Mouse (Mus musculus) MEL (cell line): ENCODE results near the gene Gjb2. TPM values are rescaled to one million over a fixed set of nuclear protein-coding genes. Genes with fewer than 3 reads are reported as not detected.

Experiments used
- DNase-seq: peaks from one replicate; pipeline ENCODE4 v3.0.0; 2011; ENCODE audit warnings: low read depth, low spot score
- H3K27ac ChIP-seq: 2 replicates; pipeline ENCODE4 v1.5.1; 2012; ENCODE audit warnings: low read depth, mild to moderate bottlenecking, control low read depth, low read length, moderate library complexity; ENCODE audit not compliant: control insufficient read depth
- H3K27me3 ChIP-seq, 2 experiments: fragments of 150-350 bp in 1 of 2; sonication (generic) in 1 of 2; 2 replicates each; pipeline ENCODE4 v1.6.1; 2012; ENCODE audit warnings: low read length in 2 of 2, mild to moderate bottlenecking in 2 of 2, improper control_type of control experiment in 1 of 2, moderate library complexity in 1 of 2; ENCODE audit not compliant: insufficient read depth in 2 of 2, control insufficient read depth in 1 of 2
- H3K36me3 ChIP-seq, 2 experiments: 2 replicates each; pipeline ENCODE4 v1.6.1; 2012 to 2014; ENCODE audit warnings: low read length in 2 of 2, improper control_type of control experiment in 1 of 2, inconsistent platforms in 1 of 2, mild to moderate bottlenecking in 1 of 2; ENCODE audit not compliant: insufficient read depth in 2 of 2, control insufficient read depth in 1 of 2
- H3K4me1 ChIP-seq, 2 experiments: fragments of 150-350 bp in 1 of 2; sonication (generic) in 1 of 2; 2 replicates each; pipeline ENCODE4 v1.6.1; 2012; ENCODE audit warnings: low read length in 2 of 2, improper control_type of control experiment in 1 of 2, mild to moderate bottlenecking in 1 of 2; ENCODE audit not compliant: insufficient read depth in 2 of 2, control insufficient read depth in 1 of 2
- H3K4me3 ChIP-seq, 2 experiments: fragments of 150-350 bp in 1 of 2; sonication (generic) in 1 of 2; 2 replicates each; pipeline ENCODE4 v1.5.1; 2012; ENCODE audit warnings: low read depth in 2 of 2, low read length in 2 of 2, mild to moderate bottlenecking in 2 of 2, moderate library complexity in 2 of 2, control low read depth in 1 of 2, improper control_type of control experiment in 1 of 2; ENCODE audit not compliant: control insufficient read depth in 1 of 2, insufficient read depth in 1 of 2
- H3K79me2 ChIP-seq: 2 replicates; pipeline ENCODE4 v1.6.1; 2012; ENCODE audit warnings: mild to moderate bottlenecking, low read length, moderate library complexity; ENCODE audit not compliant: control insufficient read depth, poor library complexity, insufficient read depth
- H3K9ac ChIP-seq: 2 replicates; pipeline ENCODE4 v1.6.1; 2012; ENCODE audit warnings: low read depth, mild to moderate bottlenecking, control low read depth, low read length, moderate library complexity; ENCODE audit not compliant: control insufficient read depth, poor library complexity, severe bottlenecking
- H3K9me3 ChIP-seq: fragments of 150-350 bp; sonication (generic); replicated peaks from 2 replicates; pipeline ENCODE4 v1.6.1; 2012; ENCODE audit warnings: mild to moderate bottlenecking, low read length, improper control_type of control experiment, moderate library complexity; ENCODE audit not compliant: insufficient read depth
- CHD2 ChIP-seq: IDR thresholded peaks from 2 replicates; pipeline ENCODE4 v1.6.1; 2011; ENCODE audit warnings: low read length, improper control_type of control experiment
- CTCF ChIP-seq, 3 experiments: IDR thresholded peaks in 2 of 3; conservative IDR thresholded peaks in 1 of 3; 2 replicates each; pipeline ENCODE4 v1.5.1; 2011 to 2012; ENCODE audit warnings: low read length in 3 of 3, low read depth in 2 of 3, mild to moderate bottlenecking in 2 of 3, improper control_type of control experiment in 1 of 3, inconsistent platforms in 1 of 3, mixed read lengths in 1 of 3, moderate library complexity in 1 of 3; ENCODE audit not compliant: control insufficient read depth in 1 of 3, insufficient read depth in 1 of 3, poor library complexity in 1 of 3, severe bottlenecking in 1 of 3
- E2F4 ChIP-seq: IDR thresholded peaks from 2 replicates; pipeline ENCODE4 v1.6.1; 2011; ENCODE audit warnings: low read depth, low read length, improper control_type of control experiment, borderline replicate concordance
- ELF1 ChIP-seq: IDR thresholded peaks from 2 replicates; pipeline ENCODE4 v1.6.1; 2014; ENCODE audit warnings: low read depth, mild to moderate bottlenecking, inconsistent platforms, low read length, improper control_type of control experiment, moderate library complexity
- EP300 ChIP-seq, 2 experiments: IDR thresholded peaks; 2 replicates each; pipeline ENCODE4 v1.6.1; 2011; ENCODE audit warnings: improper control_type of control experiment in 2 of 2, low read length in 2 of 2, low read depth in 1 of 2, mild to moderate bottlenecking in 1 of 2
- GABPA ChIP-seq: IDR thresholded peaks from 2 replicates; pipeline ENCODE4 v1.6.1; 2012; ENCODE audit warnings: low read depth, mild to moderate bottlenecking, inconsistent platforms, low read length, improper control_type of control experiment, moderate library complexity
- GATA1 ChIP-seq: IDR thresholded peaks from 2 replicates; pipeline ENCODE4 v1.6.1; 2011; ENCODE audit warnings: low read depth, low read length, improper control_type of control experiment
- HCFC1 ChIP-seq: IDR thresholded peaks from 2 replicates; pipeline ENCODE4 v1.6.1; 2012; ENCODE audit warnings: low read depth, mild to moderate bottlenecking, inconsistent platforms, low read length, improper control_type of control experiment, moderate library complexity
- JUND ChIP-seq: IDR thresholded peaks from 2 replicates; pipeline ENCODE4 v1.6.1; 2011; ENCODE audit warnings: low read depth, mild to moderate bottlenecking, improper control_type of control experiment, low read length
- MAFK ChIP-seq: IDR thresholded peaks from 2 replicates; pipeline ENCODE4 v1.6.1; 2011; ENCODE audit warnings: low read depth, mild to moderate bottlenecking, low read length, improper control_type of control experiment, borderline replicate concordance
- MAZ ChIP-seq: IDR thresholded peaks from 2 replicates; pipeline ENCODE4 v1.6.1; 2012; ENCODE audit warnings: low read depth, mild to moderate bottlenecking, inconsistent platforms, low read length, improper control_type of control experiment
- MYB ChIP-seq: IDR thresholded peaks from 2 replicates; pipeline ENCODE4 v1.6.1; 2011; ENCODE audit warnings: mild to moderate bottlenecking, low read depth, low read length, improper control_type of control experiment
- MYC ChIP-seq: IDR thresholded peaks from 2 replicates; pipeline ENCODE4 v1.6.1; 2011; ENCODE audit warnings: low read depth, mild to moderate bottlenecking, low read length, improper control_type of control experiment, moderate library complexity
- NELFE ChIP-seq: IDR thresholded peaks from 2 replicates; pipeline ENCODE4 v1.6.1; 2011; ENCODE audit warnings: low read depth, low read length, improper control_type of control experiment
- NRF1 ChIP-seq: IDR thresholded peaks from 2 replicates; pipeline ENCODE4 v1.6.1; 2014; ENCODE audit warnings: low read depth, mild to moderate bottlenecking, inconsistent platforms, low read length, improper control_type of control experiment, moderate library complexity; ENCODE audit not compliant: poor library complexity, insufficient read depth, severe bottlenecking
- POLR2AphosphoS5 ChIP-seq: IDR thresholded peaks from 2 replicates; pipeline ENCODE4 v1.6.1; 2012; ENCODE audit warnings: low read depth, borderline replicate concordance, mild to moderate bottlenecking, inconsistent platforms, low read length, moderate library complexity, mixed read lengths
- RAD21 ChIP-seq: IDR thresholded peaks from 2 replicates; pipeline ENCODE4 v1.6.1; 2011; ENCODE audit warnings: mild to moderate bottlenecking, low read depth, low read length, improper control_type of control experiment
- SMC3 ChIP-seq: IDR thresholded peaks from 2 replicates; pipeline ENCODE4 v1.6.1; 2011; ENCODE audit warnings: low read depth, low read length, improper control_type of control experiment
- TBP ChIP-seq: IDR thresholded peaks from 2 replicates; pipeline ENCODE4 v1.8.0; 2011; ENCODE audit warnings: low read depth, low read length, improper control_type of control experiment
- TCF12 ChIP-seq: IDR thresholded peaks from 2 replicates; pipeline ENCODE4 v1.6.1; 2014; ENCODE audit warnings: low read depth, mild to moderate bottlenecking, inconsistent platforms, low read length, improper control_type of control experiment, moderate library complexity
- UBTF ChIP-seq: IDR thresholded peaks from 2 replicates; pipeline ENCODE4 v1.6.1; 2012; ENCODE audit warnings: low read depth, mild to moderate bottlenecking, inconsistent platforms, low read length, improper control_type of control experiment, moderate library complexity, borderline replicate concordance; ENCODE audit not compliant: insufficient read depth
- USF1 ChIP-seq: IDR thresholded peaks from 2 replicates; pipeline ENCODE4 v1.6.1; 2014; ENCODE audit warnings: low read depth, mild to moderate bottlenecking, inconsistent platforms, low read length, improper control_type of control experiment, moderate library complexity
- ZKSCAN1 ChIP-seq: IDR thresholded peaks from 2 replicates; pipeline ENCODE4 v1.6.1; 2012; ENCODE audit warnings: low read depth, mild to moderate bottlenecking, inconsistent platforms, low read length, improper control_type of control experiment, moderate library complexity
- ZMIZ1 ChIP-seq: IDR thresholded peaks from 2 replicates; pipeline ENCODE4 v1.6.1; 2012; ENCODE audit warnings: low read depth, mild to moderate bottlenecking, inconsistent platforms, low read length, improper control_type of control experiment, moderate library complexity
- ZNF384 ChIP-seq: IDR thresholded peaks from 2 replicates; pipeline ENCODE4 v1.6.1; 2012; ENCODE audit warnings: low read depth, mild to moderate bottlenecking, inconsistent platforms, low read length, improper control_type of control experiment
- polyA plus RNA-seq, 2 experiments: library from polyadenylated mRNA; stranded (reverse) in 1 of 2; unstranded in 1 of 2; fragments of >175 nt in 1 of 2; fragments of >200 nt in 1 of 2; gene quantifications; 2 replicates each; pipeline versions ENCODE4 v1.2.1 to v1.2.4; 2012; ENCODE audit warnings: low replicate concordance in 2 of 2, low read depth in 1 of 2; ENCODE audit not compliant: insufficient read length in 2 of 2, insufficient read depth in 1 of 2, missing spikeins in 1 of 2
- total RNA-seq: library from RNA; depleted of rRNA; stranded (reverse); fragments of 300-350 nt; gene quantifications from 2 replicates; pipeline ENCODE4 v1.2.3, GENCODE M21; 2012

Gene Gjb2
- total and polyA plus RNA-seq, 3 experiments: not detected

- peaks cover 0 to 1% of the 10 kb centered on the region in 2 experiments; a peak in 2 of 4 replicates for H3K27me3 ChIP-seq
- H3K4me3 ChIP-seq: no peak overlapping the region
- no peak for DNase-seq
- H3K27ac ChIP-seq: no peak overlapping the region
- no peaks in the 10 kb centered on the region for H3K79me2 ChIP-seq
- no peaks in the 10 kb centered on the region for H3K9me3 ChIP-seq
- no peaks in the 10 kb centered on the region for H3K36me3 ChIP-seq
- no peak overlapping the region for H3K9ac ChIP-seq
- TF ChIP-seq MAFK: no peak
- no peak for TF ChIP-seq CTCF (IDR thresholded peaks at IDR 0.05 in 2 of 3, conservative IDR thresholded peaks at IDR 0.05 in 1 of 3; ENCODE audit: control insufficient read depth in 1 of 3, insufficient read depth in 1 of 3, low read depth in 2 of 3, low read length in 3 of 3, poor library complexity in 1 of 3, severe bottlenecking in 1 of 3)
- TF ChIP-seq POLR2AphosphoS5: no peak
- TF ChIP-seq MAZ: no peak
- TF ChIP-seq GABPA: no peak
- no peak for TF ChIP-seq ZKSCAN1
- TF ChIP-seq NRF1: no peak
- TF ChIP-seq NELFE: no peak
- no peak for TF ChIP-seq ZMIZ1
- TF ChIP-seq CHD2: no peak
- TF ChIP-seq MYB: no peak
- TF ChIP-seq HCFC1: no peak
- TF ChIP-seq TCF12: no peak
- TF ChIP-seq, all 39 proteins: peak for 0
- peaks cover 0 to 4% of the 10 kb centered on the region in 2 experiments; a peak in 1 of 4 replicates for H3K4me1 ChIP-seq
Observed at GRCm38 (mm10) chr14:57101623-57102022, 2.9 kb downstream of the Gjb2 start.

GRCm38 (mm10) chr14:57095855-57096254, 8.6 kb downstream of the Gjb2 start:
- Histone ChIP-seq H3K4me1 (peaks cover 0 to 4% of the 10 kb centered on the region in 2 experiments; a peak in 1 of 4 replicates), H3K9me3 (no peaks in the 10 kb centered on the region), H3K27me3 (peaks cover 0 to 6% of the 10 kb centered on the region in 2 experiments; a peak in 3 of 4 replicates), H3K27ac (no peak overlapping the region), H3K36me3 (no peaks in the 10 kb centered on the region), H3K4me3 (no peak overlapping the region), H3K9ac (no peak overlapping the region), H3K79me2 (no peaks in the 10 kb centered on the region)
- DNase-seq: no peak
- TF ChIP-seq POLR2AphosphoS5 (no peak), SMC3 (no peak), CTCF (IDR thresholded peaks at IDR 0.05 in 2 of 3, conservative IDR thresholded peaks at IDR 0.05 in 1 of 3; ENCODE audit: control insufficient read depth in 1 of 3, insufficient read depth in 1 of 3, low read depth in 2 of 3, low read length in 3 of 3, poor library complexity in 1 of 3, severe bottlenecking in 1 of 3) (no peak), MYC (no peak), GATA1 (no peak), NRF1 (no peak), JUND (no peak), ELF1 (no peak), USF1 (no peak), EP300 (IDR thresholded peaks at IDR 0.05; ENCODE audit: low read depth in 1 of 2, low read length in 2 of 2) (no peak), E2F4 (no peak), ZKSCAN1 (no peak), TBP (no peak), RAD21 (no peak), MYB (no peak), ZNF384 (no peak), HCFC1 (no peak), UBTF (no peak)
